ENCODE assay signal across 9 mouse cellular contexts in genomic region chr7:46958853-46959252, GRCm38 (mm10). TPM values are rescaled to one million over a fixed set of nuclear protein-coding genes. Genes with fewer than 3 reads are reported as not detected.
A peak's percentile ranks its signal among the peaks of the same experiment; 100 is the strongest.
DNase-seq lines count a peak whose midpoint lies in the region; ATAC-seq and TF ChIP-seq lines count a peak whose summit lies in the region.
"Had no signal": no experiment of that assay in that cellular context is flagged by ENCODE, and none has a peak within 500 bp of the region (broad histone marks: within the 10 kb centered on the region; RNA-seq: fewer than 3 reads in every experiment).

No protein-coding gene starts in this region.

- H3K27ac ChIP-seq in forebrain, postnatal 0 days (ENCODE audit: low read depth, low read length): peak overlapping the region; percentile 70
- no peak overlapping the region for H3K27ac ChIP-seq in liver, postnatal 0 days (ENCODE audit: low read depth)

- TF ChIP-seq CTCF in E14TG2a.4 (conservative IDR thresholded peaks at IDR 0.05; ENCODE audit: low read length): no peak
- no peak for TF ChIP-seq CTCF in forebrain, postnatal 0 days (IDR thresholded peaks at IDR 0.05; ENCODE audit: low read depth)
- TF ChIP-seq CTCF in liver, postnatal 0 days (IDR thresholded peaks at IDR 0.05; ENCODE audit: low read depth): no peak

- no peaks in the 10 kb centered on the region for H3K9me3 ChIP-seq in E14TG2a.4 (ENCODE audit: low read length)
- H3K9me3 ChIP-seq in forebrain, postnatal 0 days (ENCODE audit: low read length): no peaks in the 10 kb centered on the region
- no peaks in the 10 kb centered on the region for H3K9me3 ChIP-seq in liver, postnatal 0 days (ENCODE audit: low read length)

- DNase-seq in heart, adult 11 months: peak; percentile 85
- DNase-seq in heart, adult 9 months (ENCODE audit: low spot score in 2 of 2): no peak
- no peak for DNase-seq in forebrain, postnatal 0 days
- DNase-seq in liver, postnatal 0 days: no peak
- DNase-seq in adrenal gland, postnatal 4 days (ENCODE audit: low spot score in 2 of 2): no peak
- no peak for DNase-seq in adrenal gland, postnatal 25 days
- DNase-seq in urinary bladder, postnatal 36 days (ENCODE audit: low spot score in 2 of 2): no peak

- H3K4me1 ChIP-seq in E14TG2a.4 (replicated peaks; ENCODE audit: low read depth, low read length): peaks cover 30% of the 10 kb centered on the region
- H3K4me1 ChIP-seq in forebrain, postnatal 0 days (ENCODE audit: insufficient read depth): peaks cover 7% of the 10 kb centered on the region; the same call in 1 of the 2 replicates
- H3K4me1 ChIP-seq in liver, postnatal 0 days (ENCODE audit: insufficient read depth): peaks cover 22% of the 10 kb centered on the region

- H3K27me3 ChIP-seq in E14TG2a.4 (ENCODE audit: insufficient read depth, low read length): peaks cover 8% of the 10 kb centered on the region; the same call in 1 of the 2 replicates
- no peaks in the 10 kb centered on the region for H3K27me3 ChIP-seq in forebrain, postnatal 0 days (ENCODE audit: insufficient read depth, low read length)
- no peaks in the 10 kb centered on the region for H3K27me3 ChIP-seq in liver, postnatal 0 days (ENCODE audit: insufficient read depth, low read length)

- peak overlapping the region; percentile 64 for H3K4me2 ChIP-seq in forebrain, postnatal 0 days (ENCODE audit: low read depth)
- H3K4me2 ChIP-seq in liver, postnatal 0 days (ENCODE audit: low read depth, low read length): peak overlapping the region; percentile 99

- TF ChIP-seq EP300 in liver, postnatal 0 days (IDR thresholded peaks at IDR 0.05; ENCODE audit: low read depth): no peak

- H3K4me3 ChIP-seq in E14TG2a.4 (replicated peaks; ENCODE audit: low read length): peak overlapping the region; percentile 23; the same call in 1 of the 2 replicates
- H3K4me3 ChIP-seq in forebrain, postnatal 0 days (ENCODE audit: low read depth, low read length): peak overlapping the region; percentile 71
- H3K4me3 ChIP-seq in liver, postnatal 0 days (ENCODE audit: low read depth, low read length): peak overlapping the region; percentile 95

- 7% methylated on average over 9 of the region's 9 CpGs for WGBS in forebrain, postnatal 0 days
- 16% methylated on average over 9 of the region's 9 CpGs for WGBS in liver, postnatal 0 days (ENCODE audit: insufficient replicate concordance)

- ATAC-seq in forebrain, postnatal 0 days: peak; percentile 12; the same call in 1 of the 2 replicates
- no peak for ATAC-seq in liver, postnatal 0 days

- peaks cover 19% of the 10 kb centered on the region for H3K36me3 ChIP-seq in E14TG2a.4 (ENCODE audit: insufficient read depth, low read length)
- H3K36me3 ChIP-seq in forebrain, postnatal 0 days (ENCODE audit: insufficient read depth): peaks cover 5% of the 10 kb centered on the region
- H3K36me3 ChIP-seq in liver, postnatal 0 days (replicated peaks; ENCODE audit: insufficient read depth, low read length): peaks cover 6% of the 10 kb centered on the region

- peak overlapping the region; percentile 78 for H3K9ac ChIP-seq in forebrain, postnatal 0 days
- H3K9ac ChIP-seq in liver, postnatal 0 days (replicated peaks): peak overlapping the region; percentile 89; the same call in 1 of the 2 replicates

RNA-seq across cellular contexts. Expression of gene Uevld, which starts 0.5 kb away (rescaled TPM):
- total RNA-seq in forebrain, postnatal 0 days (2014; rRNA removed): 9.2 and 12.0 TPM in 2 replicates
- polyA plus RNA-seq in forebrain, postnatal 0 days (2015; fragmentation: Nextera tagmentation; extraction: Ambion mirVana): 3.2 and 4.6 TPM in 2 replicates
- 2.6 and 3.2 TPM in 2 replicates for polyA plus RNA-seq in liver, postnatal 0 days (2015; fragmentation: Nextera tagmentation; extraction: Ambion mirVana)
- 10 to 100 TPM; 22.9 to 23.6 TPM for total RNA-seq in adrenal gland, postnatal 4 days (2021)
- 16.7 and 19.1 TPM in 2 replicates for total RNA-seq in adrenal gland, postnatal 25 days (2021)

RNA-seq across cellular contexts. Expression of gene Gm9999, which starts 24.5 kb away (rescaled TPM):
- total RNA-seq in forebrain, postnatal 0 days (2014; rRNA removed): not detected in 2 replicates
- polyA plus RNA-seq in forebrain, postnatal 0 days (2015; fragmentation: Nextera tagmentation; extraction: Ambion mirVana): not detected in 2 replicates
- polyA plus RNA-seq in liver, postnatal 0 days (2015; fragmentation: Nextera tagmentation; extraction: Ambion mirVana): not detected in 2 replicates
- not detected for total RNA-seq in adrenal gland, postnatal 4 days (2021)
- not detected in 2 replicates for total RNA-seq in adrenal gland, postnatal 25 days (2021)
- total RNA-seq: hematopoietic stem cell, adult 5-6 weeks had no signal

RNA-seq across cellular contexts. Expression of gene Tsg101, which starts 39.1 kb away (rescaled TPM):
- total RNA-seq in forebrain, postnatal 0 days (2014; rRNA removed): 143 and 147 TPM in 2 replicates
- 384 and 404 TPM in 2 replicates for polyA plus RNA-seq in forebrain, postnatal 0 days (2015; fragmentation: Nextera tagmentation; extraction: Ambion mirVana)
- 59.1 and 61.2 TPM in 2 replicates for polyA plus RNA-seq in liver, postnatal 0 days (2015; fragmentation: Nextera tagmentation; extraction: Ambion mirVana)
- total RNA-seq in adrenal gland, postnatal 4 days (2021): 10 to 100 TPM; 85.1 to 86.3 TPM
- total RNA-seq in adrenal gland, postnatal 25 days (2021): 88.4 and 93.9 TPM in 2 replicates

RNA-seq across cellular contexts. Expression of gene Spty2d1, which starts 49.4 kb away (rescaled TPM):
- total RNA-seq in forebrain, postnatal 0 days (2014; rRNA removed): 9.5 and 10.9 TPM in 2 replicates
- 3.7 and 5.0 TPM in 2 replicates for polyA plus RNA-seq in forebrain, postnatal 0 days (2015; fragmentation: Nextera tagmentation; extraction: Ambion mirVana)
- 6.0 and 6.4 TPM in 2 replicates for polyA plus RNA-seq in liver, postnatal 0 days (2015; fragmentation: Nextera tagmentation; extraction: Ambion mirVana)
- 10 to 100 TPM; 16.6 to 18.2 TPM for total RNA-seq in adrenal gland, postnatal 4 days (2021)
- total RNA-seq in adrenal gland, postnatal 25 days (2021): 18.9 and 19.0 TPM in 2 replicates

Comparison
In these comparisons a context has a peak if more than half of its experiments do, and no peak if none do; other contexts are left out.
1. H3K4me3 ChIP-seq: peak in every context shown above with its lines; median percentile 95 in liver, postnatal 0 days; 71 in forebrain, postnatal 0 days; 23 in E14TG2a.4.